Mouse (Mus musculus) cerebellum, adult 2 months (tissue): ENCODE results near the gene Ramp3. TPM values are rescaled to one million over a fixed set of nuclear protein-coding genes. Genes with fewer than 3 reads are reported as not detected.

Source experiments
- DNase-seq, 2 experiments: peaks; one replicate each; pipeline ENCODE4 v3.0.0; 2021
- H3K27ac ChIP-seq: fragments of 200-500 bp; 2 replicates; pipeline ENCODE4 v1.5.1; 2012; ENCODE audit warnings: low read length, control low read depth, inconsistent platforms; ENCODE audit not compliant: insufficient read depth
- H3K27me3 ChIP-seq: fragments of 200-500 bp; 2 replicates; pipeline ENCODE4 v1.6.1; 2012; ENCODE audit warnings: inconsistent platforms, mild to moderate bottlenecking, low read length, moderate library complexity; ENCODE audit not compliant: control insufficient read depth, insufficient read depth
- H3K4me1 ChIP-seq: fragments of 200-500 bp; 2 replicates; pipeline ENCODE4 v1.6.1; 2011; ENCODE audit warnings: low read length; ENCODE audit not compliant: control insufficient read depth, insufficient read depth
- H3K4me3 ChIP-seq: fragments of 200-500 bp; replicated peaks from 2 replicates; pipeline ENCODE3; 2011; ENCODE audit warnings: mild to moderate bottlenecking, low read depth, low read length, control low read depth; ENCODE audit not compliant: insufficient read depth
- CTCF ChIP-seq: fragments of 200-500 bp; IDR thresholded peaks from 2 replicates; pipeline ENCODE4 v1.5.1; 2011; ENCODE audit warnings: low read depth, mild to moderate bottlenecking, control low read depth, low read length, moderate library complexity, borderline replicate concordance; ENCODE audit not compliant: insufficient read depth
- POLR2A ChIP-seq: fragments of 200-500 bp; IDR thresholded peaks from 2 replicates; pipeline ENCODE4 v1.6.1; 2011; ENCODE audit warnings: low read length, control low read depth, borderline replicate concordance; ENCODE audit not compliant: insufficient read depth
- WGBS: fragments of 180-500 bp; shearing (Covaris S2); methylation state at CpG from one replicate; pipeline ENCODE4 v1.1.7; 2018; 5-methylcytosine and 5-hydroxymethylcytosine counted together
- polyA plus RNA-seq: library from polyadenylated mRNA; depleted of rRNA; stranded (reverse); fragments of >200 nt; gene quantifications from 2 replicates; pipeline ENCODE4 v1.2.3, GENCODE M21; 2012

The Ramp3 gene
- polyA plus RNA-seq, 1 experiment = 34.3 TPM

DNA sequence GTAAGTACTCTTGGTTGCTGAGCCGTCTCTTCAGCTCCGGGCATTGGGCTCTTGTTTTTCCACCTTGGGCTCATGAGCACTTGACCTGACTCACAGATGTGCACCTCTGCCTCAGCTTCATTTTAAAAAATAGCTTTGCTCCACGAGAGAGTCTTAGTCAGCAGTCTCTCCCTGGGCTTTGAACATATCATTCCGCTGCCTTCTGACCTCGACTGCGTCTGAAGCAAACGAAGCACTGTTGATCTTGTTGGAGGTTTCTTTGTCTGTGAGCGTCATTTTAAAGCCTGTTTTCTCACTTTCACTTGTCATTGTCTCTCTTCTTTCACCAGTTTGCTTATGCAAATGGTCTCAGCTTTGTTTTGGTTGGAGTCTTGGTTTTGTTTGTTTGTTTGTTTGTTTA is 38.2 kb downstream of the Ramp3 start:
- Histone ChIP-seq H3K27me3 (no peaks in the 10 kb centered on the region), H3K27ac (no peak overlapping the region), H3K4me1 (0 out of 2 replicates have a peak, but pooled peaks cover 2% of the 10 kb centered on the region), H3K4me3 (no peak overlapping the region)
- TF ChIP-seq POLR2A = no peak
- TF ChIP-seq CTCF = no peak
- 82% methylated on average over 8 of the region's 8 CpGs for WGBS
- DNase-seq = no peak

DNA sequence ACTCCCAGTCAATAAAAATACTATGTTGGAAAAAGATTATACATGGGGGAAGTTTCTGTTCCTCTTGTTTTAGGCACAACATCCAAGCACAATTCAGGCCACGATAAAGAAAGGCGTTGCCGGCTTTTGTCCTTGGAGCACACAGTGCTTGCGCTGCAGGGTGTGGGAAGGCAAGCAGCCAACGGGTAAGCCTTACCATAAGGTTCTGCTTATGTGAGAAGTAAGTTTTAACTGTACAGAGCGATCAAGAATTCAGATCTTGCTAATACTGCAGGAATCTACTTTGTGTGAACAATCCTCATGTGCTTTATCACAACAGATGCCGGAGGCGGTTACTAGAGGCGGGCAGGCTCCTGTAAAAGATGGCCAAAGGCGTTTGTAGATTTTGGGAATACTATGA is 39.4 kb downstream of the Ramp3 start:
- 79% methylated on average over 10 of the region's 10 CpGs for WGBS
- TF ChIP-seq CTCF (no peak), POLR2A (no peak)
- 0 out of 2 replicates have a peak, but pooled peaks cover 2% of the 10 kb centered on the region for H3K4me1 ChIP-seq
- H3K27me3 ChIP-seq = no peaks in the 10 kb centered on the region
- DNase-seq = no peak
- H3K27ac ChIP-seq = no peak overlapping the region
- H3K4me3 ChIP-seq = no peak overlapping the region

DNA sequence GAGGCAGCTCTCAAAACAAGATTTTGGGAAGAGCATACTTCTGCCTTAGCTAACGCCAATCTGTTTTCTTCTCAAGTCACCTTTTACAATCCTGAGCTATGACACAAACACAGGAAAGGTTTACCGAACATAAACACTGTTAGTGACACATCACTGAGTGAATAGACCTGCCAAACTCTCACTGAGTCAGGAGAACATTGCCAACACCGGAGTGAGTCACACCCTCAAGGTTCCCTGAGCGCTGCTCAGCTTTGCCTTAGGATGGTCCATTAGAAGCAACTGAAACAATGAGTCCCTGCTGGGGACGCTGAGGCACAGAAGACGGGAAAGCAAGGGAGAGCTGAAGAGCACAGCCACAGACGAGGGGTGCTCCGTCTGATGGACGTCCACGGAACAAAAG is 40.0 kb downstream of the Ramp3 start:
- peak in 1 of 2 experiments; percentile 44 for DNase-seq
- TF ChIP-seq POLR2A (no peak), CTCF (no peak)
- no peak overlapping the region for H3K4me3 ChIP-seq
- 40% methylated on average over 10 of the region's 10 CpGs for WGBS
- 0 out of 2 replicates have a peak, but pooled peaks cover 2% of the 10 kb centered on the region for H3K4me1 ChIP-seq
- H3K27me3 ChIP-seq = no peaks in the 10 kb centered on the region
- no peak overlapping the region for H3K27ac ChIP-seq

DNA sequence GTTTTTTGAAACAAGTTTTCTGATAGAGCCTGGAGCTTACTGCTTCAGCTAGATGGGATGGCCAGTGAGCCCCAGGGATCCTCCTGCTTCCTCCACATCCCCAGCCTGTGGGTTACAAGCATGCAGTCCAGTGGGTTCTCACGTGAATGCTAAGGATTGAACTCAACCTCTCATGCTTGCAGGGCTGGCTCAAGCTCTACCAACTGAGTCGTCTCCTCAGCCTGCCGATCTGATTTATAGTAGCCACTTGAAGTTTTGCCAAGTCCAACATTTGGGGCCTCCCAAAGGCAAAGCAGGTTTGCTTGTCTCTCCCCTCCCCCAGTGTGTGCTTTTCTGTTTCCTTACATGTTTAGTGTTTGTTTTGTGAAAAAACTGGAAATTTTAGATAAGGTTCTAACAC is 43.9 kb downstream of the Ramp3 start:
- H3K4me3 ChIP-seq = no peak overlapping the region
- TF ChIP-seq CTCF = no peak
- no peak for TF ChIP-seq POLR2A
- 0 out of 2 replicates have a peak, but pooled peaks cover 2% of the 10 kb centered on the region for H3K4me1 ChIP-seq
- H3K27me3 ChIP-seq = no peaks in the 10 kb centered on the region
- DNase-seq = no peak
- H3K27ac ChIP-seq = no peak overlapping the region
- 40% methylated on average over 3 of the region's 3 CpGs for WGBS

DNA sequence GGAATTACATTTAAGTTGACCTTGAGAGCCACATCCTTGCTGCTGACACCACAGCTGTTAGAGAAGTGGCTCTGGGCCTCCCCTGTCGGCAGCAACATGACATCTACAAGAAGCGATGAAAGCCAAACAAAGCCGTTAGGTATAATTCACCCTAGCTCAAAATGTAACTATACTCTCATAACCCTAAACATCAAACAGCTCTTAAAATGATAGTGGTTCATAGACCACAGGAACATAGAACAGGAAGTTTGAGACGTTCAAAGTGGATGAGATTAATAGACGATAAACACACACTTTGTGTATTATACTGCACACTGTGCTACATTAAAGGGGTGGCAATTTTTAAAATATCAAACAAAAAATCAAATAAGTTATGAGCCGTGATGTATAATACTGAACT is 46.5 kb downstream of the Ramp3 start:
- TF ChIP-seq CTCF (no peak), POLR2A (no peak)
- 81% methylated on average over 6 of the region's 6 CpGs for WGBS
- Histone ChIP-seq H3K27me3 (no peaks in the 10 kb centered on the region), H3K27ac (no peak overlapping the region), H3K4me1 (no peaks in the 10 kb centered on the region), H3K4me3 (no peak overlapping the region)
- DNase-seq = no peak

DNA sequence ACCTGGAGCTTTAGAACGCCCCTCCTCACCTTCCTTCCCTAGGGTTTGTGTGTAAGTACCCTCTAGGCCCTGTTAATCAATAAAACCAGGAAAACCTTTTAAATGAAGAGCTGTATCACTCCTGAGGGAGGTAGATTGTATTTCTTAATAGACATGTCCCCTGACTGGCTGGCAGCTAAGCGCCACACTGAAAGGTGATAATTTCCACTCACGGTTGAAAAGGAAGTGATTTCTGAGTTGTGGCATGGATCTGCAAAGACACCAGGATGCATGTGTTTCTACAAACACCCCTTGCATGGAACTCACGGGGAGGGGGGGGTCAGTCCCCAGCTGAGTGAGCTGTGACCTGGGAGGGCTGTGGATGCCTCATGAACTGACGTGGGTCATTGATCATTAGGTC is 47.2 kb downstream of the Ramp3 start:
- 60% methylated on average over 5 of the region's 5 CpGs for WGBS
- Histone ChIP-seq H3K4me3 (no peak overlapping the region), H3K27me3 (no peaks in the 10 kb centered on the region), H3K4me1 (no peaks in the 10 kb centered on the region), H3K27ac (no peak overlapping the region)
- DNase-seq = no peak
- no peak for TF ChIP-seq CTCF
- TF ChIP-seq POLR2A = no peak

DNA sequence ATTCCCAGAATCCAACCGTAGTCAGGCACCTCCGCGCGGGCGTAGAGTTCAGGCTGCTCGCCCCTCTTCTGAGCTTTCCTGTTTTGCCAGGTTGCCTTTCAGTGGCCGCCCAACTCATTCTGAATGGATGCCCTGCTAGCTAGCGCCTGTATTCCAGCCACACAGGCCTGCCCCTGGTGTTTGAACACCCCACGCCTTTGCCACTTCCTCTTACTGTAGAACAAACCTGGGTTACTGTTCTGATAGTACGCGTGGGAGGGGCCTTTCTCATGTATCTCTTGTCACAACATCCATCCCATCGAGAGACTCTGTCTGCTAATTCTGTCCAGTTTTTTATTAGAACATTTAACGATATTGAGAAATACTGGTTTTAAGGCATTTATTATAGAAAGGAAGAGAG is 48.5 kb downstream of the Ramp3 start:
- Histone ChIP-seq H3K27ac (no peak overlapping the region), H3K4me3 (no peak overlapping the region), H3K27me3 (no peaks in the 10 kb centered on the region), H3K4me1 (no peaks in the 10 kb centered on the region)
- DNase-seq = no peak
- TF ChIP-seq CTCF = no peak
- TF ChIP-seq POLR2A = no peak
- 96% methylated on average over 13 of the region's 13 CpGs for WGBS

DNA sequence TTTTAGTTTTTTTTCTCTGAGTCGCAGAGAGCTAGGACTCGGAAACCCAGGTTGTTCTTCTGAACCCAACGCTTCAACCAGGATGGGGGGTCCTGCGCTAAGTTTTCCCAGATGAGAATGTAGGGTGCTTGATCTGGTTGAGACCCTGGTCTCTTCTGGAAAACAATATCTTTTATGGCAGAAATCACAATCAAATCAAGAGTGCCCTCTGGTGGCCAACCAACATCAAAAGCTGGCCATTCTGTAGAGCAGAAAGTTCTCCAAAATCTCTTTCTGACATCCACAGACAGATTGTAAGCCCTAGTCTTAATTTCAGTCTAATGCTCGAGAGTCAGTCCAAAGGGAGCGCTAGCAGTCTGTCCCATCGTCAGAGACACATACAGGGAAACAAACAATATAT is 50.1 kb downstream of the Ramp3 start:
- DNase-seq = no peak

More for the DNA sequence above, 50.1 kb downstream of the Ramp3 start:
- no peak for TF ChIP-seq CTCF
- no peak for TF ChIP-seq POLR2A
- Histone ChIP-seq H3K27me3 (no peaks in the 10 kb centered on the region), H3K4me1 (no peaks in the 10 kb centered on the region), H3K4me3 (no peak overlapping the region), H3K27ac (no peak overlapping the region)
- WGBS = 91% methylated on average over 7 of the region's 7 CpGs
